ENCODE assay signal across 8 mouse cellular contexts in genomic region chr13:111685751-111686462, GRCm38 (mm10). TPM values are rescaled to one million over a fixed set of nuclear protein-coding genes. Genes with fewer than 3 reads are reported as not detected.
DNase-seq lines count a peak whose midpoint lies in the region; ATAC-seq lines count a peak whose summit lies in the region.

No protein-coding gene starts in this region.

- peak overlapping the region; percentile 96 for H3K4me2 ChIP-seq in hindbrain, embryonic 15.5 days

- peaks cover 21% of the 10 kb centered on the region for H3K4me1 ChIP-seq in hindbrain, embryonic 15.5 days (replicated peaks)

- no peaks in the 10 kb centered on the region for H3K27me3 ChIP-seq in hindbrain, embryonic 15.5 days

- peak; percentile 95 for ATAC-seq in hindbrain, embryonic 15.5 days (ENCODE audit: low FRiP score, low read depth)

- DNase-seq in WW6 (ENCODE audit: low read depth, low spot score) = peak; percentile 45
- peak; percentile 84 to 89 for DNase-seq in cerebellum, postnatal 36 days
- DNase-seq in frontal cortex, postnatal 36 days (ENCODE audit: low spot score in 2 of 2) = peak; percentile 82
- peak; percentile 79 to 87 for DNase-seq in left cerebral cortex, adult 18-20 months (ENCODE audit: low spot score in 2 of 2)
- peak; percentile 91 to 95 for DNase-seq in lung, postnatal 4 days
- peak; percentile 77 for DNase-seq in retina, postnatal 7 days (ENCODE audit: low read depth, low spot score)
- DNase-seq in urinary bladder, adult 18-20 months (ENCODE audit: low spot score in 2 of 2) = peak; percentile 80

- H3K36me3 ChIP-seq in hindbrain, embryonic 15.5 days = peaks cover under 1% of the 10 kb centered on the region; the same call in 1 of the 2 replicates

- peak overlapping the region; percentile 96 for H3K9ac ChIP-seq in hindbrain, embryonic 15.5 days

- H3K9me3 ChIP-seq in hindbrain, embryonic 15.5 days = no peaks in the 10 kb centered on the region

- under 1% methylated on average over 64 of the region's 86 CpGs for WGBS in hindbrain, embryonic 15.5 days

- H3K27ac ChIP-seq in hindbrain, embryonic 15.5 days (replicated peaks) = peak overlapping the region; percentile 99

- H3K4me3 ChIP-seq in hindbrain, embryonic 15.5 days = peak overlapping the region; percentile 95

RNA-seq across cellular contexts. Expression of gene Mier3, which starts 5.1 kb away (rescaled TPM):
- 16.2 and 16.9 TPM in 2 replicates for polyA plus RNA-seq in hindbrain, embryonic 15.5 days (2015; fragmentation: Nextera tagmentation; extraction: Ambion mirVana)
- 10 to 100 TPM; 28.0 to 31.6 TPM for total RNA-seq in left cerebral cortex, adult 18-20 months (2021)

Comparison
In these comparisons a context has a peak if more than half of its experiments do, and no peak if none do; other contexts are left out.
1. Peak in every context shown above with its lines: DNase-seq, ATAC-seq, H3K4me3 ChIP-seq and H3K27ac ChIP-seq.